Mouse (Mus musculus) cerebellum, adult 8-10 months (tissue): ENCODE results near the gene Dact3.

ENCODE experiments used
- DNase-seq: peaks from one replicate; pipeline ENCODE4 v3.0.0; 2022

Gene Dact3

DNA sequence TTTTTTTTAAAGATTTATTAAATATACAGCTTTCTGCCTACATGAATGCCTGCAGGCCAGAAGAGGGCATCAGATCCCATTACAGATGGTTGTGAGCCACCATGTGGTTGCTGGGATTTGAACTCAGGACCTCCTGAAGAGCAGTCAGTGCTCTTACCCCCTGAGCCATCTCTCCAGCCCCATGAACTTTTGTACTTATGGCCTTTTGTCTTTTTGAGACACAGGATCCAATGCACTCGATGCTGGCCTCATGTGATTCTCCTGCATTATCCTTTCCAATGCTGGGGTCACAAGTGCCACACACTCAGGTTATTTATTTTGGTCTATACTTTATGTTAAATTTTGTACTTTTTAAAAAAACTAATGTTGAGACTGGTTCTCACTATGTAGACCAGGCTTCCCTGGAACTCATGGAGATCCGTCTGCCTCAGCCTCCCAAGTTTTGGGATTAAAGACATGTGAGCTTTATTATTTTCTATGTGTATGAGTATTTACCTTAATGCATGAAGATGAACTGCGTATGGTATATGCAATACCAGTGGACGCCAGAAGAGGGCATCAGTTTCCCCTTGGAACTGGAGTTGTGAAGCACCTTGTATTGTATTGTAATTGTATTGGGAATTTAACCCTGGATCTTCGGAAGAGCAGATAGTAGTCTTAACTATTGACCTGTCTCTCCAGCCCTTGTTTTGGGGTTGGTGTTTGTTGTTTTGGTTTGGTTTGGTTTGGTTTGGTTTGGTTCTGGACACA lies 15.0 kb upstream of the Dact3 start:
- peak; percentile 69 for DNase-seq

DNA sequence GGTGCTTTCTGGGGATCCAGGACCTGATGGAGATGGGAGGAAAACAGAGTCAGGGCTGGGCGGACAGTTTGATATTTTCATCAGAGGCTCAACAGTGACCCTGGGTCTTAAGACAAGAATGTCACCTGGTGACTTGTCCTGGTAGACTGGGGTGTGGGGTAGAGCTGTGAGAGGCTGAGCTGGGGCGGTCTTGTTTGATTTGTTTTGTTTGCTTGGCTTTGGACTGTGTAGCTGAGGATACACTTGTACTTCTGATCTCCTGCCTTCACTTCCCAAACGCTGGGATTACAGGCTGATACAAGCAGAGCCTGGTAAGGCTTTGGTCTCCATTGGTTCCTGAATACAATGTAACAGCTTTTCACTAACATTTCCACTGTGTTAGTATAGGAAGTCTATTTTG lies 7.6 kb upstream of the Dact3 start:
- no peak for DNase-seq

DNA sequence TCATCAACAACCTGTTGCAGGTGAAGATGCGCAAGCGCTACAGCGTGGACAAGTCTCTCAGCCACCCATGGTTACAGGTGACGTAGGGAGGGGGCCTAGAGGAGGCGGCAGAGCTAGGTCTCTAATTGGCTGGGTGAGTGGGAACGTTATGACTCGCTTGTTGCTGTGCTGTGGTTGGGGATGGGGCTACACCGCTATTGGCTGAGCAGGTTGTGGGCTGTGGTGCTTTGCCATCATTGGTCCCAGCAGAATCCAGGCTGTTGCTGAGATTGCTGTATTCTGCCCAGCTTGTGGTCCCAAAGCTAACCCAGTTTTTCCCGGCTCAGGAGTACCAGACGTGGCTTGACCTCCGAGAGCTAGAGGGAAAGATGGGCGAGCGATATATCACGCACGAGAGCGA lies 5.6 kb upstream of the Dact3 start:
- DNase-seq: peak; percentile 89

DNA sequence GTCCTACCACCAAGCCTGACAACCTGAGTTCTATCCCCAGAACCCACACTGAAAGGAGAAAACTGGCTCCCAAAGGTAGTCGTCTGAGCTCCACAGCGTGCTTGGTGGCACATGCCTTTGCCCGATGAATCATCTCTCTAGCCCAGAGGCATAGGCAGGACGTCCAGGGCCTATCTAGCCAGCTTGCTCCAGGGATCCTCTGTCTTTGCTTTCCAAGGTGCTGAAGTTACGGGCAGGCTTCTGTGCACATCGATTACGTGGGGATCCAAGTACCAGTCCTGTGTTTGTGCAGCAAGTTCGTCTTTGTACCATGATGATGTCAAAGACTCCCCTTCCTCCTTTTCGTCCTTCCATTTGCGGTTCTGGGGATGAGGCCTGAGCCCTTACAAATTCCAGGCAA lies 3.5 kb upstream of the Dact3 start:
- no peak for DNase-seq

DNA sequence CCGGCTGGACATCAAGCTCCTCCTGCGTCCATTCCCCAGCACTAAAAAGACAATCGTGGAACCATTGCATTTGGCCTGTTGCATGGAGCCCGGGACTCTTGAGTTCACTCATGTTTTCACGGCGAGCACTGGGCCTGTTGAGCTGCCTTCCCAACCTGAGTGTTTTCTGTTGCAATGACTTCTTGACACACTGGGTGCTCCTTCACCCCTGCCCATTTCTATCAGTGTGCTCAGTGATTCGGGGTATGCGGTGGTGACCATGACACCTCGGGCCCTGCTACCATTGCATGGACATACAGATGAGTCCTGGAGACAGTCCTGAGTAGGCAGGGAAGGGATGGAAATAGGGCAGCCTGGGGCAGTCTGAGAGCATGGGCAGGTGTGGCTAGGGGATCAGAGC lies 2.6 kb upstream of the Dact3 start:
- no peak for DNase-seq

DNA sequence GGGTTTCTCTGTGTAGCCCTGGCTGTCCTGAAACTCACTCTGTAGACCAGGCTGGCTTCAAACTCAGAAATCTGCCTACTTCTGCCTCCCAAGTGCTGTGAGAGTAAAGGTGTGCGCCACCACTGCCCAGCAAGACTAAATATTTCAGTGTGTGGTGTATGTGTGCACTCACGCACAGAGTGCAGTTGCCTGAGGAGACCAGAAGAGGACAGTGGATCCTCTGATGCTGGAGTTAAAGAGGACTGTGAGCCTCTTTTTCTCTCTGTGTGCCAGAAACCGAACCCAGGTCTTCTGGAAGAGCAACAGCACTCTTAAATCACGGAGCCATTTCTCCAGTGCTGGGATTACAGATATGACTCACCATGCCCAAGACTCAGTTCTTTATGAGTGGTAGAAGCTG lies 1.7 kb upstream of the Dact3 start:
- no peak for DNase-seq

DNA sequence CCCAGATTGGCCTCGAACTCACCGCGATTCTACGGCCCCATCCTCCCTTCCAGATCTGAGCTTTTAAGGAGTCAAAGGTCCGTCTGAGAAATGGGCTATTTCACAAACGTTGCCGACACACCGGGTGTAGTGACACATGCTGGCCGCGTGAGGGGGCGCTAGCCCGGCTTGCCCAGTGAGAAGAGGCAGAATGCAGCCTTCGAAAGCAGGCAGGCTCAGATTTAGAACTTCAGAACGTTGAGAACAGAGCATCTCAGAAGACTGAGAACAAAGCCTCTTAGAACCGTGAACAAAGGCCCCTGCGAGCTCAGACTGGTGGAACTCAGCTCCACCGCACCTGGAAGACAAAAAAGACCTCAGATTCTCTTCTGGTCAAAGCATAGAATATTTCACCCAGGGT lies 927 bp upstream of the Dact3 start:
- DNase-seq: peak; percentile 79

DNA sequence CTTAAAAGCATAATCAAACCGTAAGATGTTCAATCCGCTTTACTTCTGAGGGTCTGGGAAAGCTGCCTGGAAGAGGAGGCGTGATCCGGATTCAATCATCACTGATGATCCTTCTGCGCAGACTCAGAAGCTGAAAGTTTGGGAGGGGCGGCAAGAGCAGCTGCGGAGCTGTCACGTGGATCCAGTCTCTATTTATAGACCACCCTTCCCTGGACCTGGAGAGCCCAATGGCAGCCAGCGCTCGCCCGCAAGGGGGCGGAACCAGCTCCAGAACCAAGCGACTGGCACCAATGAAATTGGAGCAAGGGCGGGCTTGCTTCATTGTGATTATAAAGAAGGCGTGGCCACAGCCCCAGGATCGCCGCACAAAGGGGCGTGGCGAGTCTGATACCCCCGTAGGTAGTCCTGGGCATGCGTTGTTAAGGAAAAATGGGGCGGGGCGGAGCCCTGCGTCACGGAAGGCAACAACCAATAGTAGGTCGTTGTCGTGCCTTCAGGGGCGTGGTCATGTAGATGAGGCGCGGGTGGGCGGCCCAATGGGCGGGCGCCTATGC lies 284 bp upstream of the Dact3 start:
- peak; percentile 99 for DNase-seq

DNA sequence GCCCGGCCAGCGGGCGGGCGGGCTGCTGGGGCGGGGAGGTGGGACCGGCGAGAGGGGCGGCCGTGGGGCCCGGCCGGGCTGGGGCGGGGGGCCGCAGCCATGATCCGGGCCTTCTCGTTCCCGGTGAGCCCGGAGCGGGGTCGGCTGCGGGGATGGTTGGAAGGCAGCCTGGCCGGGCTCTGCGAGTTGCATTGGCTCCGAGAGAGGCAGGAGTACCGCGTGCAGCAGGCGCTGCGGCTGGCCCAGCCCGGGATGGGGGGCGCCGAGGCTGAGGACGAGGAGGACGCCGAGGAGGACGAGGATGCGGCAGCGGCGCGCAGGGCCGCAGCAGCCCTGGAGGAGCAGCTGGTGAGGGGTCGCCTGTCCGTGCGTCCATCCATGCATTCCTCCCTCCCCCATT lies 209 bp downstream of the Dact3 start:
- no peak for DNase-seq

DNA sequence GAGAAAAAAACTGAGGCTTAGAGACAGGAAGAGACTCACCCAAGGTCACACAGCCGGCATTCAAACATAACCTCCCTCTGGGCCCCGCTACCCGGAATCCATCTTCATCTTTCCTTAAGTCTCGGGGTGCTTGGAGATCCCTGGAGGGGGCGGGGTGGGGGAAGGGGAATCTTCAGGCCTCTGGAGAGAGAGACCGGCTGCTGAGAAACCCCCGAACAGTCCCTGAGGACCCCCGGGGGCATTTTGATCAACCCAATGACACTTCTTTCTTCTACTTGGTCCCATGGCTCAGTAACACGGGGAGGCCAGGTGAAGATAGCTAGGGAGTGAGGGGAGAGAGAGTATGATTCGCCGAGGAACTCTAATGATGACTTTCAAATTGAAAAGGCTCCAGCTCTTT lies 889 bp downstream of the Dact3 start:
- no peak for DNase-seq

DNA sequence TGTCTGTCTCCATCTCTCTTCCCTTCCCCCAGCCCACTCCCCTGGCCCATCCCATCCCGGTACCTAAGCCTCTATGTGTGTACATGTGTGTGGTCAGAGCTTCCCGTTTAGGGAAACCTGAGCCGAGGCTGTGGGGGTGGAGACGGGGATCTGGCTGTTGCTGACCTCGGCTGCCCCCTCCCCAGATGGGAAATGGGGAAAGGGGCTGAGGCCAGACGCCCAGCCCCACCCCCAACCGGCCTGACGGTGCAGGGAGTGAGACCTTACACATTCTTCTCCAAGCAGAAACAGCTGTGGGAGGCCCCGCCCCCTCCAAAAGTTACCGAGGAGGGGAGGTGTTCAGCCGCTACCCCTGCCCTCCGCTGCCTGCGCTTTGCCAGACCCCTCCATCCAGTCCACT lies 1.5 kb downstream of the Dact3 start:
- peak; percentile 49 for DNase-seq

DNA sequence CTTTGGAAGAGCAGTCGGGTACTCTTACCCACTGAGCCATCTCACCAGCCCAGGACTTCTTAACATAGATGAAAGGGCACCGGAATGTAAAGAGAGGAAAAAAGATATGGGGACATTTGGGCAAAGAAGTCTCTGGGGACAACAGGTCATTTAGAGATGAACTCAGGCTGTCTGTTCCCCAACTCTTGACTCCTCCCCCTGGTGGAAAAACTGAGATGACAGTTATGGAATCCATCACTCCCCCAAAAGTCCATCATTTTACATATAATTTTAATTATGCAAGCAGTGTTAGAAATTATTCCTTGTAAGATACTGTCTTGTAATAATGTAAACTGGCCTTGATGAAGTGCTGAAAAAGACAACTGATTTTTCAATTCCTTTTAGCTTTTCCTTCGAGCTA lies 2.6 kb downstream of the Dact3 start:
- DNase-seq: no peak

DNA sequence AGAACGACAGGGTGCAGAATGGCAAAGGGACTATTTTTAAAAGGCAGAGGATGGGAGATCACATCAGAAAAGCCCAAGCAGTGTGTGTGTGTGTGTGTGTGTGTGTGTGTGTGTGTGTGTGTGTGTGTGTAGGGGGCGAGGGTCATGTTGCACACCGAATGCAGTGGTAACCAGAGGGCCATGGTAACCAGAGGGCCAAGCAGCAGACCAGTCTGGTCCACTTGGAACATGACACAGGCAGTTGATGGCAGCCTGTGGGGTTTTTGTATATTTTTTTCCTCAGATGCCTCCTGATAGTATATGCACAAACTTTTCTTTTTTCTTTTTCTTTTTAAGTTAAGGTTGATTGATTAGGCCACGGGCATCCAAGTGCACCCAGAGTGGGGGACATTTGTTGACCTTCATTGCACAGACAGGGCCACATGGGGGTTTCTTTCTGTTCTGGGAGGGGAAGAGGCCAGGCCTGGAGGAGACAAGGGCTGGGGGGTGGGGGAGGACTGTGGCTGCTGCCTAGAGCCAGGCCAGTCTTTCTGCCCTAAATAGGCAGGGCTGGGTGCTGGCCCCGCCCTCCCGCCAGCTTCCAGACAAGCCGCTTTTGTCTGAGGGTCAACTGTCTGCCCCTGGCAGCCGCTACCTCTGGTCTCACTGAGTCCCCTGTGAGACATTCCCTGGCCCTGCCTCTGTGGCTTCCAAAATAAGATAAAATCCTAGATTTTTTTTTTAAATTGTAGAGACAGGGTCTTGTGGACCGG lies 4.9 kb downstream of the Dact3 start:
- no peak for DNase-seq

DNA sequence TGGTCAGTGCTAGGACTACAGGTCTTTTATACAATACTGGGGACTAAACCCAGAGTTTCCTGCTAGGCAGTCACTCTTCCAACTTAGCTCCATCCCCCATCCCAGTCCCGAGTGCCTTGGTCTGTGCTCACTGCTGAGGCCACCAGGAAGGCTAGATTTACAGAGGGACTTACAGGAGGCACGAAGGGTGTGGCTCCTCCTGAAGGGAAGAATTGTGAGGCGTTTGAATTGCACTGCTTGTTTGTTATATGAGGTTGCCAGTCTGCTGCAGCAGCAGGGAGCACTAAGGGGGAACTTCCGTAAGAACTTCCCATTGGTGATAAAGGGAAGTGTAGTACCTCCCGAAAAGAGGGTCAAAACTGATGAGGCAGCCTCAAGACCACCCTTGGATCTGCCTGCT lies 5.5 kb downstream of the Dact3 start:
- no peak for DNase-seq

DNA sequence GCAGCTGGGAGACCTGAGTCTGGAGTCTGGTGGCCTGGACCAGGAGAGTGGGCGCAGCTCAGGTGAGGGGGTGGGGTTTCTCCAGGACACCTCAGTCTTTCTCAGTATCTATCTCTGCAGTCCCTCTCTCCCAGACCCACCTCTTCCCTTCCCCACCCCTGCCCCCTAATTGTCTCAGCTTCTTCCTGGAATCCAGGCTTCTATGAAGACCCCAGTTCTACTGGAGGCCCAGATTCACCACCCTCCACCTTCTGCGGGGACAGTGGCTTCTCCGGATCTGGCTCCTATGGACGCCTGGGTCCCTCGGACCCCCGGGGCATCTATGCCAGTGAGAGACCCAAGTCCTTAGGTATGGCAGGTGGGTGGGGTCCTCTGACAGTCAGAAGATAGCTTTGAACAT lies 8.0 kb downstream of the Dact3 start:
- no peak for DNase-seq

DNA sequence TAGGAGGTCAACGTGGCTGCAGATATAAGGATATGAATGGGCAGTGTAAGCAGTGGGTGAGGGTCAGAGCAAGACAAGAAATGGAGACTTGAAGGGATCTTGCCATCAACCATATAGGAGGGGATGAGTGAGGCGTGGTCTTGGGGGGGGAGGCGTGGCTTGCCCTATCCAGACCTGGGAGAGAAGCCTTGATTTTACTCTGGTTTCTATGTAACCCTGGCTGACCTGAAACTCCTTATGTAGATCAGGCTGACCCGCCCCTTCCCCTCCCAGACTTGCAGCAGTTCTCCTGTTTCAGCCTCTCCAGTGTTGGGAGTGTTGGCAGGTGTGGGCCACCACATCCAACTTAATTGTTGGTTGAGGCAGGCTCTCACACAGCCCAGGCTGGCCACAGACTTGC lies 9.2 kb downstream of the Dact3 start:
- no peak for DNase-seq

DNA sequence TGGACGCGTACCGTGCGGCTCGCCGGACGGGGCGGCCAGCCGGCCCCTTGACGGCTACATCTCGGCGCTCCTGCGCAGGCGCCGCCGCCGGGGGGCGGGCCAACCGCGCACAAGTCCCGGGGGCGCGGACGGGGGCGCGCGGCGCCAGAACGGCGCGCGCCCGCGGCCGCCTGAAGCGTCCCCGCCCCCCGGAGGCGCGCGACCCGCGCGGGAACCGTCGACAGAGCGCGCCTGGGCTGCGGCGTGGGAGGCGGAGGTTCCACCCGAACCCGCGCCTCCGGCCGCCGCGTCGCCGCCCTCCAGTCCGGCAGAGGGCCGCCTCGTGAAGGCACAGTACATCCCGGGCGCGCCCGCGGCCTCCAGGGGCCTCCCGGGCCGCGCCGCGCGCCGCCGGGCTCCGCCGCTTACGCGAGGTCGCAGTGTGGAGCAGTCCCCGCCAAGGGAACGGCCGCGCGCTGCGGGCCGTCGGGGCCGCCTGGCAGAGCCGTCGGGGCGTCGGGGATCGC lies 10.2 kb downstream of the Dact3 start:
- DNase-seq: no peak

DNA sequence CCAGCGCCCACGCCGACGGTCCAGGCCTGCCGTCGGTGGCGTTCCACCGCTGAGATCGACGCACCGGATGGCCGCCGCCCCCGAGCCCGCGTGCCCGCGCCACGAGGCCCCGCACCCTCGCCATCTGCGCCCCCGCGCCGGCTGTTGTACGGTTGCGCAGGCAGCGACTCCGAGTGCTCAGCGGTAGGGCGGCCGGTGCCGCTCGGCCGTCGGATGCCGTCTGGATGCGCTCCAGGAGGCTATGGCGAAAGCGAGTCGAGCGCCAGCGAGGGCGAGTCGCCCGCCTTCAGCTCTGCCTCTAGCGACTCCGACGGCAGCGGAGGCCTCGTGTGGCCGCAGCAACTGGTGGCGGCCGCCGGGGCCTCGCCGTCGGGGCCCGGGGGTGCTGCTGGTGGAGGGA lies 10.8 kb downstream of the Dact3 start:
- no peak for DNase-seq

DNA sequence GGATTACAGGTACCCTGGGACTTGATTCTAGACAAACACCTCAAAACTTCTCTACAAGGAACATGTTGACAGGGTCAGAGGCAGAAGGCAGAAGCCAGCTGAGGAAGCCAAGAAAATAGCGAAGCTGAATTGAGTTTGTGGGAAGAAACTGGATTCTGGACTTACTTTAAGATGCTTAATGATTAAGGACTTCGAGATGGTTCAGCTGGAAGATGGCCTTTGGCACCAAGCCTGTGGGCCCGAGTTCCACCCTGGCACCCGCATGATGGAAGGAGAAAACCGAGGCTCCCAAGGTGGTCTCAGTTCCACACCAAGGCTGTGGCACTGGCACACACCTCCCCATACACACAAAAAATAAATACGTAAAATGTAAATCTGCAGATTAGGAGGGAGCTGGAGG lies 15.4 kb downstream of the Dact3 start:
- no peak for DNase-seq

DNA sequence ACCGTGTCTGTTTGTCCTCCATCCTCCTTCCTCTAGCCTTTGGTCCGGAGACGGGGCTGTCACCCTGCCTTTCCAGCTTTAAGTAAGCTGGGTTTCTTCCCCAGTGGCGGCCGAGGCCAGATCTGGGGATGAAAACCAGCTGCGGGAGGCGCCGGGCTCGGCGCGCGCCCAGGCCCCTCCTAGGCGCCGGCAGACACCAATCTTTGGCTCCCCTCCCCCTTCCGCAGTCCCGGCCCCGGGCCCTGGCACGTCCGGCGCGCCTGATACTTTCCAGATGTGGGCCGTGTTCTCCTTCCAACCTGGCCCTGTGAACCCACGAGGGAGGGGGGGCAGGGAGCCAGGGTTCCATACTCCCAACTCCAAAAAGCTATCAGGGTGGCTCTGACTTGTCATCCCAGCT lies 15.8 kb downstream of the Dact3 start:
- DNase-seq: no peak

DNA sequence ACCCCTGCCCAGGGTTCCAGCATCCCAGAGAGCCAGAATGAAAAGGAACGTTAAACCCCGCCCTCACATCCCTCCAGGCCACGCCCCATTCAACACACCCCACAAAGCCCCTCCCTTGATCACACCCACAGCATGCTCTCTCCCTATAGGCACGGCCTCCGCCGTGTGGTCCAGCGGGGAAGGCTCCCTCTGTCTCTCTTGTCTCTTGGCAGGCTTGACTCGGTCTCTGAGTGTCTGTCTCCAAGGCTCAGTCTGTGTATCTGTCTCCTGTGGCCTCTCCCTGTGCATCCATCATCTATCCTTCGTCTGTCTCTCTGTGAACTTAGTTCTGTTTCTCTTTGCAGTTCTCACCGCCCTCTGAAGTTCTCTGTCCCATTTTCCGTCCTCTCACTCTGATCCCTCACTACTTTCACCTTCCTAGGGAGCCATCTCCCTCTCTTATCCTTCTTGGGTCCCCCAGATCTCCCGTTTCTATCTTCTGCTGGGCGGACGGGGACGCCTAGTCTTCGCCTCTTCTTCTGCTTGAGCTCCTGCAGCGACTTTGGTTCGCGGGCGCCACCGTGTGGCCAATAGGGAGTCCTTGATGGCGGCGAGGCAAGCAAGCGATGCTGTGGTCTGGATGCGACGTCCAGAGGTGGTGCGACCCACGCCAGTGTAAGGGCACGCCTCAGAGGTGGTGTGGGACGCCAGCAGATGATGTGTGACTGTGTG lies 16.7 kb downstream of the Dact3 start, which contains the start of gene Gng8:
Gng8 (plus strand) TSS at position 146 of the 711 bp plus-strand sequence.
- DNase-seq: peak; percentile 85

DNA sequence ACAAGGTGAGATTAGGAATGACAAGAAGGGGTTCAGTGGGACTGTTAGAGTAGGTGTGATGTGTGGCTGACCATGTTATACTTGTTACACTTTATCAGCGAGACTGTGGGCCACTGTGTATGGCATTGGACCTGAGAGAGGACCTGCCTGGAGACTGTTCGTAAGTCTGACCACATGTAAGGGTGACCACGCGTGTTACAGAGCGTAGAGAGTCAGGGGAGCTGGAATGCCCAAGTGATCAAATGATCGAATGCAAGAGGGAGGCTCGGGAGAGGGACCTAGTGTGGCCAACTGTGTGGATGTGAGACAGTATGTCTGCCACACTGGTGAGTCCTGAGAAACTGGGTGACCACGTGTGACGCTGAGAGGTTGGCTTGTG lies 17.2 kb downstream of the Dact3 start:
- DNase-seq: no peak

DNA sequence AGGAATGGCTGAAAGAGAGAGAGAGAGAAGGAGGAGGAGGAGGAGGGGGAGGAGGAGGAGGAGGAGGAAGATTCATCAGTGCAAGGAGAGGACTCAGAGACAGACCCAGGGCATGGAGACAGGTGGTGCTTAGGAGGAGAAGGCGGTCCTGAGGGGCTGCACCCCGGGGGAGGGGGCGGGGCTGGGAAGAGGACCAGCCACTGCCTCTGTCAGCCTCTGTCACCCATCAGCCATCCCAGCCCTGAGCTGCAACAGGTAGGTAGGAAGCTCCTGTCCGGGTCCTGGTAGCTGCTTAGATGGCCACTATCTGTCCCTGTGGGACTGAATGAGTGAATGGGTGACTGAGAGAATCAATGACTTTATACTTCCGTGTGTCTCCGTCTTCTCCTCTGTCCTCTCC lies 18.5 kb downstream of the Dact3 start:
- no peak for DNase-seq

DNA sequence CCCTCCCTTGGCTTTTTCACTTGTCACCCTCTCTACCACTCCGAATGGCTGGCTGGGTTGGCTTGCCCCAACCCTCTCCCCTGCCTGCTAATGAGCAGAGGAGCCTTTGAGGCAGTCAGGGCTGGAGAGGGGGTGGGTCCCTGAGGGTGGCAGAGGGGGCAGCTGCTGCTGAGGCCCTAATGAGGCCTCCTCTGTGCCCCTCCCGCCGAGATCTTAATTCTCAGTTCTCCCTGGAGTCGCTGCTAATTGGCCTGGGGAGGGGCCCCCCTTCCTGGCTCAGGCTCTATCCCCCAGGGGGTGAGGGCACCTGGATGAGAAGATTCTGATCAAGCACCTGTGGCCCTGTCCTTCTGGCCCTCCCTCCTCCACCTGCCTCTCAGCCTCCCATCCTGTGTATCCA lies 19.2 kb downstream of the Dact3 start:
- DNase-seq: no peak
